Mouse (Mus musculus): ENCODE data around the gene Dhx32.
"Not testable (repeated sequence)": the region's sequence is repeated elsewhere in the genome, so short reads cannot be mapped to it uniquely, and the experiment has no call there.

Dhx32 gene

GRCm38 (mm10) chr7:133729351-133729750, 53.2 kb downstream of the Dhx32 start:
- no peak for DNase-seq (ENCODE audit: low read depth, low spot score)

DNA sequence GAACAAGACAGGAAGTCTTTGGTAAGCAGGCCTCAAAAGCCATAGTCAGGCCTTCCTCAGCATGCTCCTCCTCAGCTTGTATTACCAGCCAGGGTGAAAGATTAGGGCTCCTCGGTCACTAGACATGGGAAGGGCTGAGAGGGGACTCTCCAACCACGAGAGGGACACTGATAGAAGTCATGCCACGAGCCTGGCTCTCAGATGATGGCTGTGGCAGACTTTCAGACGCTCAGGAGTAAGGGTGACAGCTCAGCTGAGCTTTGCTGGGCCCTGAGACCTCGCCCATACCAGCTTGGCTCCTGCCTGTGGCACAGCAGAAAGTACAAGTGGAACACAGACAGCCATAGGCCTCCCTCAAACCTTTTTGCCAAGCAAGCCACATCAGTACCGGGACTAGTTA, 55.5 kb downstream of the Dhx32 start:
- DNase-seq (ENCODE audit: low read depth, low spot score) = no peak

DNA sequence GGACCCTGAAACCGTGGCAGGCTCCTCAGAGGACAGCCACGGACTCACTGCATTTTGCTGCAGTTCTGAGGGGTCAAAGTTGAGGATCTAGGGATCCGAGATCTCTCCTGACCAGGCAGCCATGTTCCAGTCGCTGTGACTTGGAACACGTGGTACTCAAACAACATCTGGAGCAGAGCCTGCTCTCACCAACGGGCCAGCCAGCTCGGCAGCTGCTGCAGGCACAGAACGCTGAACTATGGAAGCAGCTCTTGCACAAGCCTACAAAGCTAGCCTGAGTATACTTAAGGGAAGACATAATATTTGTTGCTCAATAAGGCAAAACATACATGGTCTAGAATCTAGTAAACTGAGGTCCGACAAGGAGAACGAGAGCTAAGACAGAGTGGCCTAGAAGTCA, 57.0 kb downstream of the Dhx32 start:
- no peak for DNase-seq (ENCODE audit: low read depth, low spot score)

GRCm38 (mm10) chr7:133724844-133725243, 57.7 kb downstream of the Dhx32 start:
- DNase-seq (ENCODE audit: low read depth, low spot score) = no peak

- no peak for DNase-seq (ENCODE audit: low read depth, low spot score)
Observed at GRCm38 (mm10) chr7:133720616-133721015, 61.9 kb downstream of the Dhx32 start.

GRCm38 (mm10) chr7:133718580-133718979, 63.9 kb downstream of the Dhx32 start:
- DNase-seq (ENCODE audit: low read depth, low spot score) = peak; percentile 17

- DNase-seq (ENCODE audit: low read depth, low spot score) = peak; percentile 8
Observed at GRCm38 (mm10) chr7:133715387-133715786, 67.1 kb downstream of the Dhx32 start.

- peak; percentile 59 for DNase-seq (ENCODE audit: low read depth, low spot score)
Observed at GRCm38 (mm10) chr7:133707301-133707700, 75.2 kb downstream of the Dhx32 start.

DNA sequence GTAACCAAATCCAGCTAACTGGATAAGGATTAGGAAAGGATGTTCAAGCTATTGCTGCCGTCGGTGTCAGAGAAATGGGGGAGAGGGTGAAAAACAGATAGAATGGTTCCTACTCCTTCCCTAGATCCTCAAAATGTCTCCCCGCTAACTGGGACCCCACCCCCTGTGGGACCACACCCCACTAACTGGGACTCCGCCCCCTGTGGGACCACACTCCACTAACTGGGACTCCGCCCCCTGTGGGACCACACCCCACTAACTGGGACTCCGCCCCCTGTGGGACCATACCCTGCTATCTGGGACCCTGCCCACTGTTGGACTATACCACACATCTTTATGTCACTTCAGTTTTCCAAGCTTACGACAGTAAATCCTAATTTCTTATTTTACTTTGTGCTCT, 78.6 kb downstream of the Dhx32 start:
- DNase-seq (ENCODE audit: low read depth, low spot score) = no peak

- DNase-seq (ENCODE audit: low read depth, low spot score) = no peak
Observed at GRCm38 (mm10) chr7:133702333-133702732, 80.2 kb downstream of the Dhx32 start.

DNA sequence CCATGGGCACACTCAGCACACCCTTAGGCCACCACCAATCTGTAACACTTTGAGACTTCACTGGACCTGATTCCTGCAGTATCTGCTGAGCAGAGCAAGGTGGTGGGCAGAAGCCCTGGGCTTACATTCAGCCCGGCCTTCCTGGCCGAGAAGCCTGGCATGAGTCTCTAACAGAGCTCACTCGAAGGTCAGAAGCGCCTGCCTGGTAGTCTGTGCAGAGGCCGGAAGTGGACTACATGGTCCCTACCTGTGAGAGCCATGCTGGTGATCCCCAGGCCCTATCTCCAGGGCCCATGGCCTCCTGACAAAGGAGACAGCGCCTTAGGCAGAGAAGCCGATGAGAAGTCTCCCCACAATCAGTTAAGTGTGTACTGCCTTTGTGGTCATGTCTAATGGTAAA, 81.2 kb downstream of the Dhx32 start:
- DNase-seq (ENCODE audit: low read depth, low spot score) = no peak

DNA sequence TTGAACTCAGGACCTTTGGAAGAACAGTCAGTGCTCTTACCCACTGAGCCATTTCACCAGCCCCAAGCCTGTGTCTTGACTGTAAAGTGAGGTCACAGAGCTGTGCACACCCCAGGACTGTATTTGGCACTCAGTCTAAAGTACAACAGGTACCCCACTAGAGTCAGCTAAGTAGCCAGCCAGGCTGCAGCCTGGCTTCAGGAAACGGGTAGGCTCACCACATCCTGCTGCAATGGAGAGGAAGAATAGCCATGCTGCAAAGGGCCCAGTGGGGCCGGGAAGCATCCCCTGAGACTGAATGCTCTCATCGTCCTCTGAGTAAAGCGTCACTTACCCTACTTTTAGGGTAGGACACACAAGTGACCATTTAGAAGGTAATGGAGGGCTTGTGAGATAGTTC, 82.6 kb downstream of the Dhx32 start:
- no peak for DNase-seq (ENCODE audit: low read depth, low spot score)

GRCm38 (mm10) chr7:133698021-133698709, 84.4 kb downstream of the Dhx32 start:
- no peak for DNase-seq (ENCODE audit: low read depth, low spot score)

- DNase-seq (ENCODE audit: low read depth, low spot score) = not testable (repeated sequence)
Observed at GRCm38 (mm10) chr7:133685644-133686043, 96.9 kb downstream of the Dhx32 start.

GRCm38 (mm10) chr7:133684701-133685100, 97.8 kb downstream of the Dhx32 start:
- DNase-seq (ENCODE audit: low read depth, low spot score) = no peak

DNA sequence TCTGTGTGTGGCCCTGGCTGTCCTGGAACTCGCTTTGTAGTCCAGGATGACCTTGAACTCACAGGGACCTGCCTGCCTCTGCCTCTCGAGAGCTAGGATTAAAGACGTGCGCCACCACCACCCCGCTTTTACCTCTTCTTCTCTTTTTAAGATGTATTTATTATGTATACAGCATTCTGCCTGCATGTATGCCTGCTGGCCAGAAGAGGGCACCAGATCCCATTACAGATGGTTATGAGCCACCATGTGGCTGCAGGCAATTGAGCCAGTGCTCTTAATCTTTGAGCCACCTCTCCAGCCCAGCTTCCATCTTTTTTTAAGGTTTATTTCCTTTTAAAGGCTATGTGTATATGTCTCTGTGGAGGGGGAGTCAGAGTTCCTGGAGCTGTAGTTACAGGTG, 98.4 kb downstream of the Dhx32 start:
- peak; percentile 59 for DNase-seq (ENCODE audit: low read depth, low spot score)

GRCm38 (mm10) chr7:133683626-133684025, 98.9 kb downstream of the Dhx32 start:
- peak; percentile 58 for DNase-seq (ENCODE audit: low read depth, low spot score)

DNA sequence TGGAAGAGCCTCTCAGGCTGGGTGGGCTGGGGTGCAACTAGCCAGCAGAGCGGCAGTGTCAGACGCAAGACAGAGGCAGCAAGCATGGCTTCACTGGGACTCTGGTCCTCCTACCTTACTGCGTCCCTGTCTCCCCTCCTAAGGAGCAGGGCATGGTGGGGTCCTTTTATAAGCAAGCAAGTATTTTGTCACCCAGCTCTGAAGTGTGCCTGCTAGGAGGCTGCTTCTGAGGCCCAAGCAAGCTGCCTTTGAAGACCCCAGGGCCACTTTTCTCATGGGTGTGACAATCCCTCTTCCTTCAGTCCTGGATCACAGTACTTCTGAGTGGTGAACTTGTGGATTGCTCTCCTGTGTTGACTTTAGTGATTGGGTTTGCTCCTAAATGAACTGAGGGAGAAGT, 102.6 kb downstream of the Dhx32 start, which contains the start of gene Mmp21:
Gene Mmp21, minus strand, starts transcription at position 101 of the 400 bp plus-strand sequence.
- no peak for DNase-seq (ENCODE audit: low read depth, low spot score)

DNA sequence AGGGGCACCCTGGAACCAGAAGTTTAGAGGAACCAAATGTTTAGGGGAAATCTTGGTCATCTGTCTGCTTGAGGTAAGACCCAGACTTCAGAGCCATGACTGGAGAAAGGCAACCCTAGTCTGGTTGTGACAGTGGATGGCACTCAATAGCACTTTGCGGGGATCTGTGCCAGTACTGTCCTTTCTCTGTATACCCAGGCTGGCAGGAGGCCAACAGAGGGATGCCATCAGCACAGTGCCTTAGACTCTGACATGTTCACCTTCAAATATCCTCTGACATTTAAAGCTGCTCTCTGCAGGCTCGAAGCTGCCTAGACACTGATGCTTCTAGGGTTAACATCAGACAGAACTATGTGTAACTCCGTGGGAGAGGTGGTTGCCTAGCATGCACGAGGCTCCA, 103.1 kb downstream of the Dhx32 start:
- no peak for DNase-seq (ENCODE audit: low read depth, low spot score)

DNA sequence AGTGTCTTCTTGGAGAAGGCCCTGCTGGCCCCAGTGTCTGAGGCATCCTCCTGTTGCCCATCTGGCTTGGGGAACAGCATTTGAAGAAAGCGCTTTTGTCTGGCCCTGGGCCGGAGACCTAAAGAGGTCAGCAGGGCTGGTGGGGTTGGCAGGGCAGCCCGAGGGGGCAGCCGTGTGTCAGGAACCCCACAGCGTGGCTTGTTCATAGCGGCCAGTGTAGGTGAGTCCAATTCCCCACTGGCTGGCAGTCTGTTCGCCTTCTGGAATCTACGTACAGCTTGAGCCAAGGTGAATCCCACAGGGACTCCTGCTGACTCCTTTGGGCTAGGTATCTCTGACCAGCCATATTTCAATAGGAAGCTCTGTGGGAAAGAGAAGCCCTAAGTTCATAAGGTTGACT, 103.8 kb downstream of the Dhx32 start:
- no peak for DNase-seq (ENCODE audit: low read depth, low spot score)

GRCm38 (mm10) chr7:133676002-133676401, 106.5 kb downstream of the Dhx32 start:
- DNase-seq (ENCODE audit: low read depth, low spot score) = peak; percentile 18
